Mouse (Mus musculus) embryonic facial prominence, embryonic 14.5 days (tissue): ENCODE results near the gene Hist1h1c. TPM values are rescaled to one million over a fixed set of nuclear protein-coding genes. Genes with fewer than 3 reads are reported as not detected.
"Not testable (repeated sequence)": the region's sequence is repeated elsewhere in the genome, so short reads cannot be mapped to it uniquely, and the experiment has no call there.

Experiments
- ATAC-seq: fragments of 200-750 bp; cut with Nextera tagmentation; 2 replicates; pipeline ENCODE4 v1.8.0; 2017; ENCODE audit warnings: low read depth, moderate number of reproducible peaks, moderate TSS enrichment
- DNase-seq: peaks from one replicate; pipeline ENCODE4 v3.0.0-alpha.2; 2015; ENCODE audit warnings: low spot score
- H3K27ac ChIP-seq: fragments of 300-500 bp; sonication (generic); replicated peaks from 2 replicates; pipeline ENCODE4 v1.5.1; 2014; ENCODE audit warnings: low read depth, mild to moderate bottlenecking, low read length, moderate library complexity
- H3K27me3 ChIP-seq: fragments of 300-500 bp; sonication (generic); replicated peaks from 2 replicates; pipeline ENCODE4 v1.6.1; 2014; ENCODE audit warnings: low read length; ENCODE audit not compliant: control insufficient read depth, insufficient read depth
- H3K36me3 ChIP-seq: fragments of 300-500 bp; sonication (generic); 2 replicates; pipeline ENCODE4 v1.6.1; 2014; ENCODE audit warnings: low read length, mixed read lengths; ENCODE audit not compliant: control insufficient read depth, insufficient read depth
- H3K4me1 ChIP-seq: fragments of 300-500 bp; sonication (generic); 2 replicates; pipeline ENCODE4 v1.6.1; 2014; ENCODE audit warnings: antibody characterized with exemption, low read length; ENCODE audit not compliant: control insufficient read depth, insufficient read depth
- H3K4me2 ChIP-seq: fragments of 300-500 bp; sonication (generic); 2 replicates; pipeline ENCODE4 v1.6.1; 2014; ENCODE audit warnings: low read depth, mild to moderate bottlenecking, low read length, moderate library complexity, mixed read lengths
- H3K4me3 ChIP-seq: fragments of 300-500 bp; sonication (generic); 2 replicates; pipeline ENCODE4 v1.5.1; 2014; ENCODE audit warnings: low read depth, mild to moderate bottlenecking, low read length
- H3K9ac ChIP-seq: fragments of 300-500 bp; sonication (generic); 2 replicates; pipeline ENCODE4 v1.6.1; 2014; ENCODE audit warnings: low read depth, mild to moderate bottlenecking, low read length, moderate library complexity, mixed read lengths
- H3K9me3 ChIP-seq: fragments of 300-500 bp; sonication (generic); 2 replicates; pipeline ENCODE4 v1.6.1; 2016; ENCODE audit warnings: low read length; ENCODE audit not compliant: control insufficient read depth
- WGBS: fragments of 180-500 bp; shearing (Covaris S2); extraction: QIAGEN DNeasy Blood & Tissue Kit; methylation state at CpG from one replicate; pipeline ENCODE4 v1.1.7; 2014; 5-methylcytosine and 5-hydroxymethylcytosine counted together
- polyA plus RNA-seq: library from polyadenylated mRNA; unstranded; fragments of >200 nt; fragmentation: Nextera tagmentation; extraction: Ambion mirVana; gene quantifications from 2 replicates; pipeline ENCODE4 v1.2.1, GENCODE M21; 2014

Gene Hist1h1c
- polyA plus RNA-seq, 1 experiment from 2014 or later: 37.8 TPM

- 83% methylated on average over 1 of the region's 1 CpGs for WGBS
- H3K4me1 ChIP-seq: peaks cover 18% of the 10 kb centered on the region
- H3K27me3 ChIP-seq: no peaks in the 10 kb centered on the region
- H3K36me3 ChIP-seq: no peaks in the 10 kb centered on the region
- peak overlapping the region; percentile 54 for H3K4me3 ChIP-seq
- no peak for DNase-seq
- H3K9me3 ChIP-seq: no peaks in the 10 kb centered on the region
- peak overlapping the region; percentile 84 for H3K4me2 ChIP-seq
- H3K9ac ChIP-seq: peak overlapping the region; percentile 68
- ATAC-seq: no peak
- peak overlapping the region; percentile 93 for H3K27ac ChIP-seq
These were observed 21.3 kb downstream of the Hist1h1c start for GRCm38 (mm10) chr13:23759916-23760239.

GRCm38 (mm10) chr13:23760240-23760971 lies 21.8 kb downstream of the Hist1h1c start:
- peak; percentile 3 for ATAC-seq
- Histone ChIP-seq H3K9ac (peak overlapping the region; percentile 68), H3K27me3 (no peaks in the 10 kb centered on the region), H3K4me1 (peaks cover 20% of the 10 kb centered on the region), H3K36me3 (no peaks in the 10 kb centered on the region), H3K9me3 (no peaks in the 10 kb centered on the region), H3K27ac (peak overlapping the region; percentile 93), H3K4me2 (peak overlapping the region; percentile 84), H3K4me3 (peak overlapping the region; percentile 54)
- DNase-seq: peak; percentile 56
- WGBS: 1% methylated on average over 17 of the region's 27 CpGs

- H3K9me3 ChIP-seq: no peaks in the 10 kb centered on the region
- WGBS: under 1% methylated on average over 54 of the region's 72 CpGs
- peak within 1 kb of the TSS; percentile 54 for H3K4me3 ChIP-seq
- peak within 1 kb of the TSS; percentile 84 for H3K4me2 ChIP-seq
- ATAC-seq (peak; percentile 64), DNase-seq (peak; percentile 99)
- no peaks in the 10 kb centered on the region for H3K36me3 ChIP-seq
- peak within 1 kb of the TSS; percentile 93 for H3K27ac ChIP-seq
- peak within 1 kb of the TSS; percentile 73 for H3K9ac ChIP-seq
- H3K4me1 ChIP-seq: peaks cover 20% of the 10 kb centered on the region
- no peaks in the 10 kb centered on the region for H3K27me3 ChIP-seq
These were observed 22.6 kb downstream of the Hist1h1c start, which contains the start of gene Hist1h4a for GRCm38 (mm10) chr13:23760972-23761864. TSS of gene Hist1h4a (minus strand) at chr13:23761230.

GRCm38 (mm10) chr13:23761871-23762821 lies 23.5 kb downstream of the Hist1h1c start, which contains the start of gene Hist1h3a:
TSS of gene Hist1h3a (minus strand) at chr13:23762386.
- WGBS: under 1% methylated on average over 23 of the region's 52 CpGs
- H3K9ac ChIP-seq: peak within 1 kb of the TSS; percentile 73
- DNase-seq (peak; percentile 95), ATAC-seq (peak; percentile 76)
- not testable (repeated sequence) for H3K9me3 ChIP-seq, H3K36me3 ChIP-seq, H3K27me3 ChIP-seq
- H3K4me3 ChIP-seq: peak within 1 kb of the TSS; percentile 54
- H3K4me2 ChIP-seq: peak within 1 kb of the TSS; percentile 84
- peaks cover 20% of the 10 kb centered on the region for H3K4me1 ChIP-seq
- peak within 1 kb of the TSS; percentile 93 for H3K27ac ChIP-seq

- no peak for DNase-seq
- H3K27ac ChIP-seq: peak overlapping the region; percentile 93
- peak overlapping the region; percentile 73 for H3K9ac ChIP-seq
- no peaks in the 10 kb centered on the region for H3K36me3 ChIP-seq
- H3K4me1 ChIP-seq: peaks cover 20% of the 10 kb centered on the region
- H3K27me3 ChIP-seq: no peaks in the 10 kb centered on the region
- H3K4me2 ChIP-seq: peak overlapping the region; percentile 84
- WGBS: 2% methylated on average over 10 of the region's 10 CpGs
- ATAC-seq: no peak
- H3K9me3 ChIP-seq: no peaks in the 10 kb centered on the region
- H3K4me3 ChIP-seq: peak overlapping the region; percentile 54
These were observed 24.6 kb downstream of the Hist1h1c start for GRCm38 (mm10) chr13:23763242-23763585.

GRCm38 (mm10) chr13:23763586-23764323 lies 25.1 kb downstream of the Hist1h1c start, which contains the start of gene Hist1h1a:
TSS of gene Hist1h1a (plus strand) at chr13:23763666.
- Histone ChIP-seq H3K4me3 (peak within 1 kb of the TSS; percentile 54), H3K4me1 (peaks cover 20% of the 10 kb centered on the region), H3K27me3 (no peaks in the 10 kb centered on the region), H3K4me2 (peak within 1 kb of the TSS; percentile 84), H3K27ac (peak within 1 kb of the TSS; percentile 93), H3K36me3 (no peaks in the 10 kb centered on the region), H3K9ac (peak within 1 kb of the TSS; percentile 76), H3K9me3 (no peaks in the 10 kb centered on the region)
- WGBS: 3% methylated on average over 34 of the region's 34 CpGs
- DNase-seq (peak; percentile 98), ATAC-seq (peak; percentile 78)

- H3K9ac ChIP-seq: peak overlapping the region; percentile 76
- H3K27me3 ChIP-seq: no peaks in the 10 kb centered on the region
- peak overlapping the region; percentile 54 for H3K4me3 ChIP-seq
- H3K4me1 ChIP-seq: peaks cover 20% of the 10 kb centered on the region
- ATAC-seq (no peak), DNase-seq (no peak)
- no peaks in the 10 kb centered on the region for H3K9me3 ChIP-seq
- peak overlapping the region; percentile 84 for H3K4me2 ChIP-seq
- 33% methylated on average over 12 of the region's 12 CpGs for WGBS
- H3K36me3 ChIP-seq: no peaks in the 10 kb centered on the region
- H3K27ac ChIP-seq: peak overlapping the region; percentile 93
These were observed 25.9 kb downstream of the Hist1h1c start for GRCm38 (mm10) chr13:23764324-23765171.
